Mouse (Mus musculus) kidney, adult 2 months (tissue): ENCODE results near the gene Zfp618.

Experiments used
- CTCF ChIP-seq: fragments of 200-500 bp; conservative IDR thresholded peaks from 2 replicates; pipeline ENCODE4 v1.5.1; 2011; ENCODE audit warnings: low read depth, mild to moderate bottlenecking, control low read depth, low read length, moderate library complexity, mixed read lengths; ENCODE audit not compliant: insufficient read depth, insufficient read length
- POLR2A ChIP-seq: fragments of 200-500 bp; IDR thresholded peaks from one replicate; pipeline ENCODE4 v1.6.1; 2011; ENCODE audit warnings: low read depth, low read length, control low read depth

- TF ChIP-seq CTCF = no peak
- no peak for TF ChIP-seq POLR2A
Measured at GRCm38 (mm10) chr4:63064911-63065310, 99.5 kb downstream of the Zfp618 start.
